Mouse (Mus musculus) gastrocnemius, postnatal 10 days (tissue): ENCODE measurements around the gene Alyref. TPM values are rescaled to one million over a fixed set of nuclear protein-coding genes. Genes with fewer than 3 reads are reported as not detected.

ENCODE experiments used
- DNase-seq: peaks from one replicate; pipeline ENCODE4 v3.0.0; 2021; ENCODE audit warnings: mixed read lengths
- long read RNA-seq, 2 experiments: library from polyadenylated mRNA; stranded (forward); transcript quantifications; one replicate each; pipeline ENCODE4 v2.0.0; 2021
- total RNA-seq, 2 experiments: library from RNA; stranded (reverse); gene quantifications; 2 replicates each; pipeline ENCODE4 v1.2.3; 2021

Gene Alyref
- 10 to 100 TPM; 72.1 to 77.3 TPM for total RNA-seq
- long read RNA-seq, experiment 1, transcript Alyref-201 (6 exons, 3,527 nt), result major isoform, 96 of 100 reads
- long read RNA-seq, experiment 1, partial matches to known transcripts, result 0 of 100 reads
- long read RNA-seq, experiment 1, other reads (novel, unspliced or antisense), result 4 of 100 reads
- long read RNA-seq, experiment 2, transcript Alyref-201 (6 exons, 3,527 nt), result major isoform, 108 of 116 reads
- long read RNA-seq, experiment 2, partial matches to known transcripts, result 1 of 116 reads
- long read RNA-seq, experiment 2, other reads (novel, unspliced or antisense), result 7 of 116 reads

- DNase-seq, result peak; percentile 96
These were observed at the start of gene Alyref, which contains the start of gene Anapc11 for GRCm38 (mm10) chr11:120598283-120598989. Gene Alyref (minus strand): TSS chr11:120598365. Gene Anapc11 (plus strand): TSS chr11:120598421.

GRCm38 (mm10) chr11:120647047-120647830 lies 49.1 kb upstream of the Alyref start:
- DNase-seq, result no peak

GRCm38 (mm10) chr11:120643601-120643987 lies 45.4 kb upstream of the Alyref start, which contains the start of gene Pycr1:
Gene Pycr1 (minus strand): TSS chr11:120643769.
- DNase-seq, result peak; percentile 93

GRCm38 (mm10) chr11:120642939-120643600 lies 44.9 kb upstream of the Alyref start:
- no peak for DNase-seq

- DNase-seq, result no peak
These were observed 43.7 kb upstream of the Alyref start for GRCm38 (mm10) chr11:120641869-120642268.

- no peak for DNase-seq
These were observed 43.1 kb upstream of the Alyref start for GRCm38 (mm10) chr11:120641255-120641654.

- no peak for DNase-seq
These were observed 36.6 kb upstream of the Alyref start for GRCm38 (mm10) chr11:120634810-120635209.

- peak; percentile 91 for DNase-seq
These were observed 35.6 kb upstream of the Alyref start, which contains the start of gene Mafg for GRCm38 (mm10) chr11:120633520-120634343. Gene Mafg (minus strand): TSS chr11:120633600.

GRCm38 (mm10) chr11:120632559-120633519 lies 34.7 kb upstream of the Alyref start:
- DNase-seq, result peak; percentile 76

GRCm38 (mm10) chr11:120631726-120632448 lies 33.7 kb upstream of the Alyref start:
- DNase-seq, result no peak

GRCm38 (mm10) chr11:120630881-120631725 lies 32.9 kb upstream of the Alyref start:
- DNase-seq, result no peak

- no peak for DNase-seq
These were observed 32.3 kb upstream of the Alyref start for GRCm38 (mm10) chr11:120630401-120630871.

GRCm38 (mm10) chr11:120629911-120630310 lies 31.7 kb upstream of the Alyref start:
- peak; percentile 40 for DNase-seq

- DNase-seq, result no peak
These were observed 31.2 kb upstream of the Alyref start for GRCm38 (mm10) chr11:120629341-120629730.

GRCm38 (mm10) chr11:120628601-120629340 lies 30.6 kb upstream of the Alyref start:
- DNase-seq, result no peak

- no peak for DNase-seq
These were observed 29.5 kb upstream of the Alyref start for GRCm38 (mm10) chr11:120627468-120628300.
